Mouse (Mus musculus): ENCODE measurements around the gene Spred1. TPM values are rescaled to one million over a fixed set of nuclear protein-coding genes. Genes with fewer than 3 reads are reported as not detected.

Spred1 gene
- total RNA-seq, 2 experiments from 2014 or later: 111 to 112 TPM

DNA sequence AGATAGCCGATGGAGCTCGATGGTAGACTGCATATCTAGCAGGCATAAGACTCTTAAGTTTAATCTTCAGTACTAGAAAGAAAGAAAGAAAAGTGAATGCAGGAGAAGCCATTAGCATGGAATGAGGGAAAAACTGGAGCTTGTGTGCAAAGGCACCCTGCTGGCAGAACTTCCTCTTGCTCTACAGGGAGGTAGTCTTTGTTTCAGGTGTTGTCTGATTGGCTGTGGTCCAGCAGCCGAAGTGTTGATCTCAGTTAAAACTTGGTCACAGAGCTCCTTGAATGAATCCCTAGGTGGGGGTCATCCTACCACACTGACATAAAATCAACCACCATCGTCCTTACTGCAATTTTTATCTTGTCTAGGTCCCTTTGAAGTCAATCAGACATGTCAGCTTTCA is 55.8 kb downstream of the Spred1 start:
- DNase-seq (ENCODE audit: low spot score in 2 of 2): no peak

DNA sequence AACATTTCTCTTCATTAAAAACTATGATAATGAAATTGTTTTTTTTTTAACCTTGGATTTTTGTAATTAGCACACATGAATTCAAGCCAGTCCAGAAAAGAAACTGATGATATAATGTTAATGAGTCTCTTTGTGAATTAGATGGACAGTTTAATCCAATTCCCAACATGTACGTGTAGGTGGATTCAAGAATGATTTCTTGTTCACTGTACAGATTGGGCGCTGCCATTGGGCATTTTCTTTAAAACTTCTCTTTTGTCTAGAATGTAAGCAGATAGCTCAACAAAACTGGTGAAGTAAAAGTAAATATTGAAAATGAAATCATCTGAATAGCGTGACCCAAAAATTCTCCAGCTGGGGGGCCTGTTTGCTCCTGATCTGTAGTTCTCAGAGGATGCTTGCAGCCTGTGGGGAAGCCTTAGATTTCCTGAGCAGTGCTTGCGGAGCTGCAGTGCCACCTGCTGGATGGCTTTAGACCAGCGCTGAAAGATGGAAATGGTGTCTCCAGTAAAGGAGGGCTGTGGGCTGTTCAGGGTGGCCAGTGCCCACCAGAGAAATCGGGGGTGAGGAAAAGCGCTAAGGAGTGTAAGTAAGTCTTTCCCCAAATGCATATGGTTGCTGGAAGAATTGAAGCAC is 59.2 kb downstream of the Spred1 start:
- DNase-seq (ENCODE audit: low spot score in 2 of 2): peak; percentile 75 to 92

DNA sequence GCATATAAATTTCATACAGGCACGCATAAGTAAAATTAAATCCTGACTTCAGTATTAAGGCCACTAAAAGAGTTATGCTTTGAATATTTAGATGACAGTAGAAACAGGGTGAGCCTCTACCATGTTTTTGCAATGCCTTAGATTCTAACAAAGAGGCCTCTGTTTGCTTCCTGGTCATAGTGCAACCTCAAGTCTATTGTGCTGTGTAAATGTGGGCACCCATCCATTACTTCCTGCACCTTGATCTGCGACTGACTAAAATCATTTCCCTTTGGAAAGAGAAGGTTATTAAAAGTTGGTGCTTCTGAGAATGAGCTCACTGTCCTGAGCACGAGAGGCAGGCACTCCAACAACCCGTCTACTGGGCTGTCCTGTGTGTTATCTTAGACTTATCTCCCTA is 64.4 kb downstream of the Spred1 start:
- no peak for DNase-seq (ENCODE audit: low spot score in 2 of 2)

DNA sequence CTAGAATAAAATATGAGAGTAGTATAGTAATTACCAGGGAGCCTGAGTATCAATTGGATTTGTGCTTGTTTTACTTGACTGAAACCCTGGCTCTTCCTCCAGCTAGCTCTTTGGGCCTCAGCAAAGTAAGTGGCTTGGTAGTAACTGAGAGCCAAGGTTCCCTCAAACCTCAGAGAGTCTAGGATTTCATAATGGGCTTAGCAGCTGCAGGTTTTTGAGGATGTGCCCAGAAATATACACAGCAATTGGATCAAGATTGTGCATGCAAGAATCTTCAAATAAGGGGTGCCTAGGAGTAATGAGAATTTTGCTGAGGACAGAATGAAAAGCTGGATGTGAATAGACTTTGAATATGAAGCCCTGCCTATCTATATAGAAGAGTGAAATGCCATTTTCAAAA is 69.7 kb downstream of the Spred1 start:
- DNase-seq (ENCODE audit: low spot score in 2 of 2): no peak

DNA sequence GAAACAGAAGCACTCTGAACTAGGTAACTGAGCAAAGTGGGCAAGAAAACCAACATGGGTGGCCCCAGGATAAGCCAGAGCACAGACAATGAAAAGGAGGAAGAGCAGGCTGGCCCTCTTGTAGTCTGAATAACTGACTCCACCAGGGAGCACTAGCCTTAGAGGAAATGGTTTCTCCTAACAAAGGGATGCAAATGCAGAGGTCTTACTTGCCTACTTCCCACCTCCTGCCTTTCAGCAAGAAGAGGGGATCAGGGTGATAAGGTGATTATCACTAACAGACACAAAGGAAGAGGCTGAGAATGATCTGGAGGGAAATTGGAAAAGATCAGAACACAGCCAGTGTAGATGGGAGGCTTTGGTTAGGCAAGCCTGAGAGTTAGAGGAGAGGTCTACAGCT is 73.1 kb downstream of the Spred1 start:
- DNase-seq (ENCODE audit: low spot score in 2 of 2): no peak

DNA sequence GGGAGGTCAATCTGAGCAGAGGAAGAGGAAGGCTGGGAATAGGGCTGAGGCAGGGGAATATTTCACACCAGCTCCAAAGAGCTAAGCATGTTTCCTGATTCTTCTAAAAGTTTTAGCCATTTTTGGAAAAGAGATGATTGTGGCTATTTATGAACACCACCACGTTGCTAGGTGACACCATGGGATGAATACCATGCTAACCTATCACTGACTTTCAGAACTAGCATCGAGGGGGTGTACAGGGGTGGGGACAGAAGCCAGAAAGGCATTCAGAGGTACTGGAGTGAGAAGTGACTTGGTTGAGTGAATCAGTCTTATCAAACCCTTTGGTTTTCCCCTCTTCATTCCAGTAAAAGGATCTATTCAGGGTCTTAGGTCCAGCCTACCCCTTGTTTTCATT is 74.0 kb downstream of the Spred1 start:
- DNase-seq (ENCODE audit: low spot score in 2 of 2): no peak

DNA sequence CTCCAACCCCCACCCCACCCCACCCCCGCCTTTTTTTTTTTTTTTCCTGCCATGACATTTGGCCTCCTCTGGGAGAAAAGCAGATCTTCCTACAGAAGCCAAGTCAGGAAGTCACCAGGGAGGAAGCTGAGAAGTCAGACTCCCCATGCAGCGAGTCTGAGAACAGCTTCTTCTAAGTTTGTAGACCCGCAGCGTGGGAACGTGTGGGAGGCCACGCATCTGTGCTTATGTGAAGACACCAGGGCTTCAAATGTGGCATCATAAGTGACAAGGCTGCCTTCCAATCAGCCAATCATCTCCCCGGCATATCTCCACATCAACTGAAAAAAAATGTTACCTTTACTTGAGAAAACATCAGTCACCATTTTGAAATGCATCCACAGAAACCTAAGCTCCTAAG is 74.4 kb downstream of the Spred1 start:
- DNase-seq (ENCODE audit: low spot score in 2 of 2): peak; percentile 48 to 74

DNA sequence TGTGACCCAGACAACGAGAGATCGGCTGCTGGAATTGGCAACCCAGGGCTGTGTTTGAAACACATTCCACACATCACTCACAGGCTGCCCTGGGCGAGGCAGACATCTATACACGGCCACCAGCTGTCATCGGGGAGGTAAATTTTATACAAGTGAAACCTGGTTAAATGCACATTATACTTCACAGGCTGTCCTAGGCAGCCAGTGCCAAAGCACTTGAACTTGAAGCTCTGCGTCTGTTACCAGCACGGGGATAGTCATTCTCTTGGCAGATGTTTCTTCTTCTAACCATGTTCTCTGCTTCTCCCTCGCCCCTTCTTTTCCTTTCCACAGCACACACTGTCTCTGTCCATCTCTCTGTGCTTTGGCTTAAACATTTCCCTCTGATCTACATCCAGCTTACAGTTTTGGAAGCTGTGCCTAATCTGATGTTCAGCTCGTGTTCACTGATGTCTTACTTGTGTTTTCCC is 79.7 kb downstream of the Spred1 start:
- DNase-seq (ENCODE audit: low spot score in 2 of 2): no peak

DNA sequence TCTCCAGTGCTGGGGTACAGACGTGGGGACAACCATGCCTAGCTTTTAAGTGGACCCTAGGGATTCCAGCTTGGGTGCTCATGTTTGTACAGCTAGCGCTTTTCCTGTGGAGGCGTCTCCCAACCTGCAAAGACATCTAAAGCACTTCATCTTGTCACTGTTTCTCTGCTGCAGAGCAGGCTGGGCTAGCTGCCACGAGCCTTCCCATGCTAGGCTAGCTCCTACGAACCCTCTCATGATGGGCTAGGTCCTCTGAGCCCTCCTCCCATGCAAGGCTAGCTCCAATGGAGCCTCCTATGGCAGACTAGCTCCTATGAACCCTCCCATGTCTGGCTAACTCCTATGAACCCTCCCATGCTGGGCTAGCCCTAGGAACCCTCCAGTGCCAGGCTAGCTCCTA is 82.2 kb downstream of the Spred1 start:
- DNase-seq (ENCODE audit: low spot score in 2 of 2): no peak

DNA sequence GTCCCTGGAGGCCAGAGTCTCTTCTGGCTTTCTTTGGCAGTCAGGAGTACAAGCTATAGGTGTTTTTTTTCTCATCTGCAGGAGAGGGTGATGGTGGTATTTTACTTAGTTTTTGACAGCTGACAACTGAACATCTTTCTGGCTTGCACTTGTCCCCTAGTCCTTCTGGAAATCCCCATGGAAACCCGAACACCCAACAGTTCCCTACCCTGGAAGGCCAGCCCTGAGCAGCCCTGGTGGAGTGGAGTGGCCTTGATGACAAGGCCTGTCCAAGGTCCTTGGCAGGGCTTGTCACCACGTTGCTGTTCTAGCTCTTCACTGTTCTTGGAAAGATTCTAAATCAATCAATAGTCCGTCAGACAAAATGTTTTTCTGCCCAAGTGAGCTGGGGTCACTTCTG is 83.4 kb downstream of the Spred1 start:
- DNase-seq (ENCODE audit: low spot score in 2 of 2): no peak

DNA sequence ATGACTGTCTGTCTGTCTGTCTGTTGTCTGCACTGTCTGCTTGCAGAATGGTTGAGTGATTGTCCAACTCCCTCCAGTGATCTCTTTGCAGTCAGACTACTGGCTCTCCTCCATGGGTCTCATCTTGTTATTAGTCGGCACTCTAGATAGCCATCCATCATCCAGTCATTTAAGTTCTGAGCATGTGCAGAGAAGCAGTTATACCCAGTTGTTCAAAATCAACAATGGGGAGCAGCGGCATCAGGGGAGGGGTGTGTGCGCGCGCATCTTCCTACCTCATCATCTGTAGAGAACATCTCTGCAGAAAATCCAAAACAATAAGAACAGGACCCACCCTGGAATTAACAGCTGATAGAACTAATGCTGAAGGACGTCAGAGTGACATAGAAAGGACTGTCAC is 83.9 kb downstream of the Spred1 start:
- DNase-seq (ENCODE audit: low spot score in 2 of 2): no peak

DNA sequence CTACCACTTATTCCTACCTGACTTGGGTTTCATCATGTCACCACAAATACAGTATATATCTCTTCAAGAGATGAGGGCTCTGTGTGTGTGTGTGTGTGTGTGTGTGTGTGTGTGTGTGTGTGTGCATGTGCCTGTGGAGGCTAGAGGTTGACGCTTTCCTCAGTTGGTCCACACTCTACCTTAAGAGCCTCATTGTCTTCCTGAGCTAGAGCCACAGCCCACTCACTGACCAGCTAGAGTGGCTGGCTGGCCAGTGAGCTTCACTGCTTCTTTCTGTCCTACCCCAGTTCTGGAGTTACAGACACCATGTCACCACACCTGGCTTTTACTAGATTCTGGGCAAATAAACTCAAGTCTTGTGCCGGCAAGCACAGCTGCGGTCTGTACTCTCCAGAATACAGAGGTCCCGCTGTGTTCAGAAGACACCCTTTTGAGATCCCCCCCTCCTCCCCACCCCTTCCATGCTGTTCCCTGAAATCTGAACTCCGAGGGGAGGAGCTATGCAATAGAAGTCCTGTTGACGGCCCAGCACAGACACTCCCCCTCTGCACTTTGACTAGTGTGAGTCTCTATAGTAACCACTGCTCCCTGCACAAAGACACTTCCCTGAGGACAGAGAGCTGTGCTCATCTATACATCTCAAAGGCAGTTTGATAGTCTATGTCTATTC is 89.4 kb downstream of the Spred1 start:
- DNase-seq (ENCODE audit: low spot score in 2 of 2): no peak

DNA sequence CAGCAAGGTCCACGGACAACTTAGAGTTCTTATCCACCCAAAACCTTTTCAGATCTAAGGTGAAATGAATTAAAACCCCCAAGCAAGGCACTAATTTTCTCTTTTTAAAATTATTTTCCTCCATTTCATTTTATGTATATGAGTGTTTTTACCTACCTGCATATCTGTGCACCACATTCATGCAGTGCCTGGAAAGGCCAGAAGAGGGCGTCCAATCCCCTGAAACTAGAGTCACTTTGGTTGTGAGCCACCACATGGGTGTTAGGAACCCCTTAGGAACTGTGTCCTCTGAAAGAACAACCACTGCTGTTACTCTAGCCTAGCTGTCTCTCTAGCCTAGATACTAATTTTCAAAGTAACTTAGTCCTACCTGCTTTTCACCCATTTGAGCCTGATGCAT is 95.0 kb downstream of the Spred1 start:
- DNase-seq (ENCODE audit: low spot score in 2 of 2): no peak

DNA sequence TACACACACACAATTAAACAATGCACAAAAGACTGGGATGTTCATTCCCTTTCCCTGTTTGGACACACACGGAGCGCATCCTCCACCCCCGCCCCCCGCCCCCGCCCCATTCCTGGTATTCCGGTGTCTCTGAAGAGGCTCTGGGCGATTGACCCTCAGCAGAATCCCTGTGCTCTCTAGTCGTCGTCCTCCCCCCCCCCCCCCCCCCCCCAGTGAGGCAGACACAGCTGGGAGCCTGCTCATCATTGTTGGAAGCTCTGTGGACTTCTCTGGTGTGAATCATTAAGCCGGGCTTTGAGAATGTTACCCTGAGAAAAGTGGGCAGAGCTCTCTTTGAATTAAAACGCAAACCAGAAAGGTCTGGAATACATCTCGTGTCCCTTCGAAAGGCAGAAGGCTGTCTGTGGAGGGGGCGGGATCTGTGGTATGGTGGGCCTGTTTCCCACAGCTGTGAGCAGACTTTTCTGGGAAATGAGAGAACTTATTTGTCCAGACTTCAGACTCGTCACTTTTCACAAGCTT is 96.6 kb downstream of the Spred1 start:
- DNase-seq (ENCODE audit: low spot score in 2 of 2): no peak

DNA sequence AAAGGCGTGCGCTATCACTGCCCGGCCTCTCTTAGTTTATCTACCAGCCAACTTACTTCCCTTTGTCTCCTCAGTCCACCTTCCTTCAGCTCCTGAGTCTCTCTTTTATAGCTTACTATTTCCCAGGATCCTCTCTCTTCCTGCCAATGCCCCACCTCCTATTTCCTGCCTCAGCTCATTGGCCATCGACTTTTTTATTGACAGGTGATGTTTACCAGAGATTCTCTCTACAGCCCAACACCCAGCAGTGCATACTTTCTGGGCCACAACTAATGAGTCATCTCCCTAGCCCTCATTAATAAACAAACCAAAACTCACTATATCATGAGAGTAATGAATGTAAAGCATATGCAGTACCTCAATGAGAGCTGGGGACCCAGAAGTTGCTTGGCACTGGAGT is 98.4 kb downstream of the Spred1 start:
- DNase-seq (ENCODE audit: low spot score in 2 of 2): no peak

DNA sequence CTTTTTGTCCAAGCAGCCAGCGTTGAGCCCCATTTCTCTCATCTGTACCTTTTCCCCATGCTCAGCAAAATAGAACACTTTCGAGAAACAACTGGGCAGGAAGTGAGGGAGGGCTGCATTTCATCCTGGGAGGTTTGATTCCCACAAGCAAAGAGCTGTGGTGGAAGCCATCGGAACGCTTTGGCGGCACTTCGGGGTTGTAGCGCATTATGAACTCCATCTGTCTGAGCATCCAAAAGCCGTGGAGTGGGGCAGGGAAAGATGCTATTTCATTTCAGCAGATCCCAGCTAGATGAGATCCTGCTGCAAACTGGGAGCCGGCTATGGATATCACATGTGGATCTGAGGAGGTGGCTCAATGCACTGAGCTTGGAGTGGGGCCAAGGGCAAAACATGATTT is 101.5 kb downstream of the Spred1 start:
- DNase-seq (ENCODE audit: low spot score in 2 of 2): no peak

DNA sequence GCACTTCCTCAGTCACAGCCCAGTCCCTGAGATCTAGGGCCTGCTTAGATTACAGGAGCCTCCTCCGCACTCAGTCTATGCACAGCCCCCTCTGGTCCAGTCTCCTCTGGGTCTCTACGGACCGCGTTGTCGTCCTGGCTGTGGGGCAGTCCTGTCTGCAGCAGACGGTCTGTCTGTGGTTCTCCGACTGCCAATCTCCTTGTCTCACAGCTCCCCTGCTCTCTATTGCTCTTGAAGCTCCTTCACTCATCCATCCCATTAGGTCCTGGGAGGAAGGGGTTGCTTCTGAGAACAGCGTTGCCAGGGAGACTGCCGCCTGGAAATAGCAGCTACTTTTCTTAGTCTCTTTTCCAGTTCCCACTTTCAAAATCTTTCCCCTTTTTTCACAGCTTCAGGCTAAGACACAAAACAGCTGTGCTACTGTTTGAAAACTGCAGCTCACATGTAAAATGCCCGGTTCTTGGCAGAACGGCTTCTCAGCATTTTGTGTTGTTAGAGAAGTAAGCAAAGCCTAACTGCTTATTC is 107.5 kb downstream of the Spred1 start:
- DNase-seq (ENCODE audit: low spot score in 2 of 2): no peak

DNA sequence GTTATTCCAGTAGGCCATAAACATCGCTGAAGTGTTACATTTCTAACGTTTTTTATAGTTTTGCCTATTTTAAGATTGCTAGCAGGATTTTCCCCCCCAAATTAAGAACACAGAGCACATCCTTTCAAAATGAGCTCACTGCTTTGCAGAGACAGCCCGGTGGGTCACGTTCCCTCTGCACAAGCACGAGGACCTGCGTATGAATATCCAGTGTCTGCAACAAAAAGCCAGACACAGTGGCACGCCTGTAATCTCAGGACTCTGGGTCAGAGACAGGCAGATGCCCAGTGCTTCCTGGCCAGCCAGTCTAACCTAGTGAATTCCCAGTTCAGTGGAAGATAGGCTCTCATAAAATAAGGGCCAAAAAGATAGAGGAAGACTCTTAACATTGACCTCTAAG is 109.1 kb downstream of the Spred1 start:
- DNase-seq (ENCODE audit: low spot score in 2 of 2): no peak

DNA sequence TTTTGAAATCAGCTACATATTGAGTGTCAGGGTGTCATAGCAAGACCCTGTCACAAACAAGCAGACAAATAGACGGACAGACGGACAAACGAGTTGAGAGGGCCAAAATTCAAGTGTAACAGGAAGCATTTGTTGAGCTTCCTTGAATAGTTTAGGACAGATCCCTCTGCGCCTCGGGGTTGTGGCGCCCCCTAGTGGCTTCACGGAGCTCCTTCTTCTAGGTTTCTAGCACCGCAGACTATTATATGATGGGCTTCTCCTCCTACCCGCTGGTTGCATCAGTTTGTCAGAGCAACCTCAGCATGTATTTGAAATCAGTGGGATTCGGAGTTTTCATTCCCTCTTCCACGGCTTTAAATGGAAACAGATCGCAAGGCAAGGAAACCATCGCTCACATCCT is 110.1 kb downstream of the Spred1 start:
- DNase-seq (ENCODE audit: low spot score in 2 of 2): peak; percentile 85 to 89

Data from layer of hippocampus, adult 18-20 months (tissue).